Mouse (Mus musculus): ENCODE measurements around the gene Tbc1d4. TPM values are rescaled to one million over a fixed set of nuclear protein-coding genes. Genes with fewer than 3 reads are reported as not detected.

Gene Tbc1d4
- total and polyA plus RNA-seq, 3 experiments, result 20.6 to 72.9 (median 71.0) TPM

- Histone ChIP-seq H3K36me3 (replicated peaks in 1 of 2; ENCODE audit: control insufficient read depth in 1 of 2, insufficient read depth in 1 of 2, low read length in 1 of 2) (peaks cover 19 to 51% of the 10 kb centered on the region in 2 experiments), H3K79me2 (replicated peaks; ENCODE audit: control insufficient read depth, extremely low read depth, insufficient read depth, poor library complexity, severe bottlenecking) (peaks cover 6% of the 10 kb centered on the region), H3K27ac (ENCODE audit: insufficient read depth, low read depth) (no peak overlapping the region), H3K4me3 (replicated peaks in 1 of 3; ENCODE audit: low read depth in 2 of 3, low read length in 2 of 3, poor library complexity in 1 of 3) (no peak overlapping the region), H3K9me3 (replicated peaks; ENCODE audit: low read length) (no peaks in the 10 kb centered on the region), H3K9ac (ENCODE audit: insufficient read depth, low read depth) (no peak overlapping the region), H3K4me1 (ENCODE audit: control insufficient read depth in 1 of 2, insufficient read depth in 2 of 2) (peaks cover 0 to 29% of the 10 kb centered on the region in 2 experiments; a peak in 2 of 4 replicates), H3K4me2 (ENCODE audit: insufficient read depth, low read depth, poor library complexity, severe bottlenecking) (no peak overlapping the region), H3K27me3 (replicated peaks) (no peaks in the 10 kb centered on the region)
- in situ Hi-C loops (cut with MboI; ENCODE audit: low pct_ligation_motif_present, low pct_unique_long_range_greater_than_20kb, low sequenced_read_pairs) (no loop called here), dilution Hi-C loops (cut with MboI; ENCODE audit: extremely low pct_ligation_motif_present, extremely low pct_unique_long_range_greater_than_20kb, low sequenced_read_pairs) (no loop called here)
- no peak for TF ChIP-seq ELF1 (IDR thresholded peaks at IDR 0.05; ENCODE audit: low read depth, low read length)
- no peak for DNase-seq (ENCODE audit: extremely low read depth)
These were observed 28.4 kb upstream of the Tbc1d4 start for GRCm38 (mm10) chr14:101637381-101637780.

GRCm38 (mm10) chr14:101635765-101636164 is 26.8 kb upstream of the Tbc1d4 start:
- in situ Hi-C loops (cut with MboI; ENCODE audit: low pct_ligation_motif_present, low pct_unique_long_range_greater_than_20kb, low sequenced_read_pairs) (no loop called here), dilution Hi-C loops (cut with MboI; ENCODE audit: extremely low pct_ligation_motif_present, extremely low pct_unique_long_range_greater_than_20kb, low sequenced_read_pairs) (no loop called here)
- H3K4me3 ChIP-seq (replicated peaks in 1 of 3; ENCODE audit: low read depth in 2 of 3, low read length in 2 of 3, poor library complexity in 1 of 3), result no peak overlapping the region
- peaks cover 25 to 64% of the 10 kb centered on the region in 2 experiments for H3K36me3 ChIP-seq (replicated peaks in 1 of 2; ENCODE audit: control insufficient read depth in 1 of 2, insufficient read depth in 1 of 2, low read length in 1 of 2)
- TF ChIP-seq RAD21 (IDR thresholded peaks at IDR 0.05; ENCODE audit: low read depth, low read length) (peak; percentile 23; the same call in 1 of the 2 replicates), SIN3A (IDR thresholded peaks at IDR 0.05; ENCODE audit: low read length) (no peak), IRF4 (IDR thresholded peaks at IDR 0.05; ENCODE audit: low read depth, low read length) (no peak), CTCF (conservative IDR thresholded peaks at IDR 0.05 in 1 of 2, IDR thresholded peaks at IDR 0.05 in 1 of 2; ENCODE audit: low read depth in 2 of 2, low read length in 2 of 2) (peak in 1 of 2 experiments; percentile 38; a peak in 1 of 4 replicates), SMC3 (IDR thresholded peaks at IDR 0.05; ENCODE audit: low read depth, low read length) (0 out of 2 replicates have a peak, but pooled peaks have one; percentile 5)
- no peak overlapping the region for H3K9ac ChIP-seq (ENCODE audit: insufficient read depth, low read depth)
- no peak overlapping the region for H3K27ac ChIP-seq (ENCODE audit: insufficient read depth, low read depth)
- no peaks in the 10 kb centered on the region for H3K9me3 ChIP-seq (replicated peaks; ENCODE audit: low read length)
- no peak for DNase-seq (ENCODE audit: extremely low read depth)
- peaks cover 6% of the 10 kb centered on the region for H3K79me2 ChIP-seq (replicated peaks; ENCODE audit: control insufficient read depth, extremely low read depth, insufficient read depth, poor library complexity, severe bottlenecking)
- no peak overlapping the region for H3K4me2 ChIP-seq (ENCODE audit: insufficient read depth, low read depth, poor library complexity, severe bottlenecking)
- H3K27me3 ChIP-seq (replicated peaks), result no peaks in the 10 kb centered on the region
- H3K4me1 ChIP-seq (ENCODE audit: control insufficient read depth in 1 of 2, insufficient read depth in 2 of 2), result peaks cover 0 to 32% of the 10 kb centered on the region in 2 experiments; a peak in 2 of 4 replicates

GRCm38 (mm10) chr14:101630548-101630947 is 21.6 kb upstream of the Tbc1d4 start:
- peaks cover 0 to 10% of the 10 kb centered on the region in 2 experiments; a peak in 2 of 4 replicates for H3K4me1 ChIP-seq (ENCODE audit: control insufficient read depth in 1 of 2, insufficient read depth in 2 of 2)
- dilution Hi-C loops (cut with MboI; ENCODE audit: extremely low pct_ligation_motif_present, extremely low pct_unique_long_range_greater_than_20kb, low sequenced_read_pairs), result no loop called here
- in situ Hi-C loops (cut with MboI; ENCODE audit: low pct_ligation_motif_present, low pct_unique_long_range_greater_than_20kb, low sequenced_read_pairs), result no loop called here
- H3K9ac ChIP-seq (ENCODE audit: insufficient read depth, low read depth), result no peak overlapping the region
- TF ChIP-seq ZNF384 (IDR thresholded peaks at IDR 0.05; ENCODE audit: low read depth, low read length) (peak; percentile 69), KAT2A (IDR thresholded peaks at IDR 0.05; ENCODE audit: insufficient replicate concordance, low read length) (no peak)
- H3K27ac ChIP-seq (ENCODE audit: insufficient read depth, low read depth), result no peak overlapping the region
- no peaks in the 10 kb centered on the region for H3K9me3 ChIP-seq (replicated peaks; ENCODE audit: low read length)
- peak; percentile 31 for DNase-seq (ENCODE audit: extremely low read depth)
- H3K79me2 ChIP-seq (replicated peaks; ENCODE audit: control insufficient read depth, extremely low read depth, insufficient read depth, poor library complexity, severe bottlenecking), result no peaks in the 10 kb centered on the region
- no peaks in the 10 kb centered on the region for H3K27me3 ChIP-seq (replicated peaks)
- H3K4me3 ChIP-seq (replicated peaks in 1 of 3; ENCODE audit: low read depth in 2 of 3, low read length in 2 of 3, poor library complexity in 1 of 3), result no peak overlapping the region
- no peak overlapping the region for H3K4me2 ChIP-seq (ENCODE audit: insufficient read depth, low read depth, poor library complexity, severe bottlenecking)
- peaks cover 23 to 41% of the 10 kb centered on the region in 2 experiments for H3K36me3 ChIP-seq (replicated peaks in 1 of 2; ENCODE audit: control insufficient read depth in 1 of 2, insufficient read depth in 1 of 2, low read length in 1 of 2)

Data from CH12.LX (cell line).